Mouse (Mus musculus) cerebellum, adult 9-11 months (tissue): ENCODE data around the gene Gcm2.

Experiments used
- DNase-seq: peaks from one replicate; pipeline ENCODE4 v3.0.0; 2022

Gene Gcm2

GRCm38 (mm10) chr13:41079421-41079780, 31.4 kb downstream of the Gcm2 start, which contains the start of gene Mak:
Gene Mak (minus strand): TSS chr13:41079706.
- peak; percentile 18 for DNase-seq

GRCm38 (mm10) chr13:41078690-41079420, 32.0 kb downstream of the Gcm2 start:
- DNase-seq: no peak

DNA sequence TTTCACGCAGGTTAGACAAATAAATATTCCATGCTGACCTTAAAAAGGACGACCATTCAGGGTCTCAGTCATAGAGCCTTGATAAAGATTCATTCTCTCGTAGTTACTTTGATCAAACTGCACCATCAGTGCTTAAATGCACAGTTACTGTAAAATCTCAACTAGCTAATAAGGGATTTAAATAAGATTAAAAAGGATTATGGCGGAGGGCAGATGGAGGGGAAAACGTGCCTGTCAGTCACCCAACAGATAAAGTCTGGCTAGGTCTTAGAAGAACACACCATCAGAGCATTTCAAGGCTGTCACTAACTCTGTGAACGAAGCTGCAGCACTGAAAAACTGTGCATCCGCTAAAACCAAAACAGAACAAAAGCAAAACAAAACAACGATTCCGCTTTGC, 32.9 kb downstream of the Gcm2 start:
- DNase-seq: no peak

DNA sequence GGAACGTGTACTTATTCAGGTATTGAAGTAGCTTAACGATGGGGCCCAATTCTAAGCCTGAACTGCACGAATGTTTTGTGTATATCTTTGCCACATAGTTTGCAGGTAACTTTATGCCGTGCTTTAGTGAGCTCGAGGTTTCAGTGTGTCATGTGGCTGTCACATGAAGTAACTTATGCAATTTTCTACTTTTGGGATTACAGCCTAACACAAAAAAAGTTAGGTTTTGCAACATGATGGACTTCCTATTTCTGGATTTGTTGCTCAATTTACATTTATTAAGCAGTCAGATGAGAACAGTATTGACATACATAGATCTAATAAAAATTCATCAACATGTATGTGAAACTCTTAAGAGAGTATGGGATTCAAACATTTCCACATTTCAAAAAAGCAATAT, 37.0 kb downstream of the Gcm2 start:
- DNase-seq: no peak

- DNase-seq: no peak
Observed at GRCm38 (mm10) chr13:41071617-41072016, 39.2 kb downstream of the Gcm2 start.

DNA sequence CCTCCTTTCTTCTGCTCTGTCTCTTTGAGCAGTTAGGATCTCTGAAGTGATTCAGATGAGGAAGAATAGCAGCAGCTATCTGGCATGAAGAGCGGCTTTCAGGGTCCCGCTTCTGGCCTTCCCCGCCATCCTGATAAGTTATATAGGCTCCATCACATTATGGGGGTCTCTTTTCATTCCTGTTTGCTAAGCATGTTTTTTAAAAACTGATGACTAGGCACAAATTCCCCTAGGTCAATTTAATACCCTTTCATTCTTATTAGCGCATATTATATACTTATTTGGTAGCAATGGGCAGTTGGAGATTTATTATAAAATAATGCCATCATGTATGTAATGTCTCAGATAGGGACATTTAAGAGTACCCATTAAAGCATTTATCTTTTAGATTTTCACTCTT, 43.2 kb downstream of the Gcm2 start:
- no peak for DNase-seq

DNA sequence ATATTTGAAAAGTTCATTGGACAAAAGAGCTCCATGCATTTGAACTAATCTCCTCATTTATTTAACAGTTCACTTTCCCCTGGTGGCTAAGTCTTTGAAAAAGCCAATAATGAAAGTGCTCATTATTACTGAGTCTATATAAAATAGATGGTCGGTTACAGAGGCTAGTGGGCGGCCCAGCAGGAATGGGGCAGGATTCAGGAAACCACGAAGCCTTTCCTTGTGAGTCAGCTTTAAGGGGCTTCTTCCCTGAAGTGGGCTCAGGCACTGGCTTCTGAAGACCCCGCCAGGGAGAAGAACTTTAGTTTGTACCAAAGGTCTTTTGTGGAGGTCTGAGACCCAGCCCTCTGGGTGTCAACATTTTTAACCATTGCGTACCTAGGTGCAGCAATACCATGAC, 58.9 kb downstream of the Gcm2 start:
- DNase-seq: no peak
